Mouse (Mus musculus) lung, adult 18-20 months (tissue): ENCODE data around the gene Tgm3.

Experiments used
- DNase-seq, 2 experiments: peaks; one replicate each; pipeline ENCODE4 v3.0.0; 2022; ENCODE audit warnings: mixed read lengths in 2 of 2

Gene Tgm3

DNA sequence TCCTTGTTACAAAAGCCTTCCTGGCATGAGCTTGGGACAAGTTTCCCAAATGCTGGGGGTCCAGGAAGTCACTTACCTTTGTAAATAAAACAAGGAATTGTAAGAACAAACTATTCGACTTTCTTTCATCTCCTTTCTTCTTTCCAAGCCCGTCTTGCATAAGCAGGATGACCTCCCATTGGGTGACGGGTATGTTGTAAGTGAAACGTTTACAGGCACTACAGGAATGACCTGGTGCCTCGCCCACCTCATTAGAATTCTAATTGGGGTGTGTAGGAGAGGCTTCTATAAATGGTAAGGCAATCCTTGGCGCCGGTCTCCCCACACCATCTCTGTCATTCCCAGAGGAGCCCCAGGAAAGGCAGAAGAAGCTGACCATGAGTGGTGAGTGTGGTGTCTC lies at the start of gene Tgm3:
TSS of gene Tgm3 (plus strand) at position 324 of the 400 bp plus-strand sequence.
- no peak for DNase-seq

DNA sequence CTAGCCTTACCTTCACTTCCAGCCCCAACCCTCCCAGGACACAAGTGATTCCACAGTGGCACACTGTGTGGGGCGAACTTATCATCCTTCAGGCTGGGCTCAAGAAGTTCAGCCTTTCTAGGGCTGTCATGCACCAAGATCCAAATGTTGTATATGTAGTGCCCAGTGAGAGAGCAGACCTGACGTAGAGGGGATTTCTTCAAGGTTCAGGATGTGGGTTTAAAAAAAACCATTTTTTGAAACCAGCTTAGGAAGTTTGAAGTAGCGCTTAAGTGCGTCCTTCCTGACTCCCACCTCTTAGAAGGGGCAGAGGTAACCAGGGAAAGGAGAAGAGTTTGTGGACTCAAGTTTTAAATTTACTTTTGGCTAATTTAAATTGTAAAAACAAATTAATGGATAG lies 31.5 kb upstream of the Tgm3 start:
- DNase-seq, result no peak

DNA sequence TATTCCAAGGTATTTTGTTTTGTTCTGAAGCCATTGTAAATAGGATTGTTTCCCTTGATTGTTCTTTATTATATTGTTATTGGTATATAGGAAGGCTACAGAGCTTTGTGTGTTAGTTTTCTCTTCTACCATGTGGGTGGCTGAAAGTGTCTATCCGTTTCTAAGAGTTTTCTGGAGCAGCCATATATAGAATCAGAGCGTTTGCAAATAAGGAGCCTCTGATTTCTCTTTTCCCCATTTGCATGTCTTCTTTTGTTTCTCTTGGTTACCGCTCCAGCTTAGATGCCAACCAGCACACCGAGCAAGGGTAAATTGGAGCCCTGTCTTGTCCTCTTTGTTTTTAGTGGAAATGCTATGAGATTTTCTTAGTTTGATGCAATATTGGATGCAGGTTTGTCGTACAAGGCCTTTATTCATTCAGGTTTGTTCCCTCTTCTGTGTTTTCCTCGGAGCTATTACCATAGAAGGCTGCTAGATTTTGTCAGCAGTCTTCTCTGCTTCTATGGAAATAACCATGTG lies 24.6 kb upstream of the Tgm3 start:
- no peak for DNase-seq

DNA sequence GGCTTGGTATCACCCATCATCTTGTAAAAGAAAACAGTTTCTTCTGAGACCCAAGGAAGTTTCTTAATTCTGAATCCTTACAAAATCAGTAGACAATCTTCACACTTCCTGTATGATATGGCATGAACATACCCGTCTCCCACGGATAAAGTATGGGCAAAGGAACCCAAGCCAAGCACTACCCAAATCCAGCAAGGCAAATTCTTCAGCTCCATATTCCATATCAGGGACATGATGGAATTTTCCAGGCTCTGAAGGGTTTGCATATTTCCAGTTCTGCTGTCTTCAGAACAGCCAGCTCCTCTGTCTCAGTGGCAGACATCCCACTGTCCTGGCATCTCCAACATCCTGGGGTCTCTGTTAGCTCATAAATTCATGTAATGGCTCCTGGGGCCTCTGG lies 22.5 kb upstream of the Tgm3 start:
- no peak for DNase-seq

DNA sequence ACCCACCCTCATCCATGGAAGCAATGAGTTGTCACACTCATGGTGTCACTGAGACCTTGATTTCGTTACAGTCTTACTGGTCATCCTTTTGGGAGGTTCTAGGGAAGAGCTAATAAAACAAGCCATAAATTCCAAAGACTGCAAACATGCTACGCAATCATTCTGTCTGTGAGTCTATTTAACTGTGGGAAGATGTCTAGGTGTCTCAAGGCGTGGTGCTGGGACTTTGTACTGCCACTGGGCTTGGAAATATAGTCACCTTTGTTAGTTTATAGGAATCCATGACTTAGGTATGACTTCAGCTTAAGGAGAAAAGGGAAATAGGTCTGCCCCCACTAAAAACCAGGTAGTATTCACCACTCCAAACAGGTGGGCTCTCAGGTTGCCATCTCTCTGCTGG lies 17.7 kb upstream of the Tgm3 start:
- DNase-seq, result no peak

DNA sequence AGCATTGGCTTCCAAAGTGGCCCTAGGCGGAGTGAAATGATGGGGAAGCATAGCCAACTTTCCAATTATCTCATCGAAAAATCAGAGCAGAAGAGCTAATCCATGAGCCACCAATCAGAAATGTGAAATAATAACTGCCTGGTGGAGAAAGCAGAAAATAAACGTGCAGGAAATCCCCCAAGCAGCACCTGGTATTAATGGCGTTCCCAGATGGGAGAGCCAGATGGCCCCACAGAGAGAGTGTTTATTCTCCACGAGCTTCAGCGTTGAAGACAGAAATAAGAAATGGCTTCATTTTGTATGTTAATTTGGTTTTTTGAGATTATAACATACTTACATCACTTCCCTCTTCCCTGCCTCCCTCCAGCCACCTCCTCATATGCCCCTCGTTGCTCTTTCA lies 13.7 kb upstream of the Tgm3 start:
- no peak for DNase-seq

DNA sequence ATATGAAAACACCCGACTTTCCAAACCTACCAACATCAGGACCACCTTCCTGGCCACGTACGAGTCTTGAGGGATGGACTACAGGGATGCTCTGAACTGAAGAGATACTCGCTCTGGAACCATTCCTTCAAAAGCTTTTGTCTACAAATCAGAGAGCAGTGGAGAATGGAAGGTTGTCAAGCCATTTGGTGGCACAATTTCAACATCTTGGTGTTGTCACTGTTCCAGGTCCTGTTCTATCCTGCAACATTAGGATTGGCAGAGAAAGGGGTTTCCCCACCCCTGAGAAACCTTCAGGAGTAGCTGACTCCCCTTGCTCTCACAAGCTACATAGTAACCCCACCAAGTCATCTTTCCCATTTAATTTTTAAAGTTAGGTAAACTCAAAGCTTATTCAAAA lies 12.9 kb upstream of the Tgm3 start:
- DNase-seq, result no peak

DNA sequence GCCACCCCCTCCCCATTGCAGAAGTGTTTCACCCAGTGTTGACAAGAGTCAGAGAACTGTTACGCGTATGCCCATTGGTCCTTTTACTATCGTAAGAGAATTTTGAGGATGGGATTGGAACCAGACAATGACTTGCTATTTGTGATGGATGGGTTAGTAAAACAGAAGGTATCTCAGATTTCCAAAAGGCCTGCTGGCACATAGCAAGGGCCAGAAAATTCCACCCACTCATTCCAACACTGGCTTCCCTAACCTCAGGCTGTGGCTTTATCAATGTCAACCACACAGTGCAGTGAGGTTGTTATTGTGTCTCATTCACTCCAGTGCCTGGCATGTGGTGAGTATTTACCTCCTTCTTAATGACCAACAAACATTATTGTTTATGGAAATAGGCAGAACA lies 11.5 kb upstream of the Tgm3 start:
- DNase-seq, result no peak

DNA sequence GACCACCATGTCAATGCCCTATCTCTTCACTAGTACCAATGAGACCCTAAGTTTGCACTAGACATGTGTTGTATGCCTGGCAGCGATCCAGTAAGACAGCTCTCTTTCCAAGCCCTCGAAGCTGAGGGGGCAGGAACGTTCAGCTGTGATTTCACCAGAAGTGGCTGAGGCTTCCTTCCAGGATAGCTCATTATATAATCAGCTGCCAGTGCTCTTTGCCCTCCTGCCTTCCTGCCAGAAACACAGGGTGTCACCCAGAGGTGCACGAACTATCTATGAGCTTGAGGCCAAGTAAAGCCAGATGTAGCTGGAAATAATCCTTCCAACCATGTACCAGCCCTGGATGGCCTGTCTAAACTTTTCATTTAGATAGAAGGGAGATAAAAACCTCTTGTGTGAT lies 8.1 kb upstream of the Tgm3 start:
- no peak for DNase-seq

DNA sequence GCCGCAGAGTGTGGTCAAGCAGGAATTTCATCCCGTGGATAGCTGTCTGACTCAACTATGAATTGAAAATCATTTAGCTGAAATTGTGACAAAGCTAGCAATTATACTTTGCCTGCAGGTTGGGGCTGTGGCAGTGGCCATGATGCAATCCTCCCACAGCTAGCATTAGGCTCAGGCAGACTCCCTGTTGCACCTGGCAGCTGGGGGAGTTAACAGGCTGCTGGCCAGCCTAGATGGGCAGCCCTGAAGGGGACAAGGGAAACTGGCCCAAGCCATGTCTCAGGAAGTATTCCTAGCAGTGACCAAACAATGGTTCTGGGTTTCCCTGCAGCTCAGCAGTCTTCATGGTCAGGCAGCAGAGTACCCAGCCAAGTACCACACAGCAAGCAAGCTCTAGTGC lies 2.8 kb upstream of the Tgm3 start:
- DNase-seq, result no peak

DNA sequence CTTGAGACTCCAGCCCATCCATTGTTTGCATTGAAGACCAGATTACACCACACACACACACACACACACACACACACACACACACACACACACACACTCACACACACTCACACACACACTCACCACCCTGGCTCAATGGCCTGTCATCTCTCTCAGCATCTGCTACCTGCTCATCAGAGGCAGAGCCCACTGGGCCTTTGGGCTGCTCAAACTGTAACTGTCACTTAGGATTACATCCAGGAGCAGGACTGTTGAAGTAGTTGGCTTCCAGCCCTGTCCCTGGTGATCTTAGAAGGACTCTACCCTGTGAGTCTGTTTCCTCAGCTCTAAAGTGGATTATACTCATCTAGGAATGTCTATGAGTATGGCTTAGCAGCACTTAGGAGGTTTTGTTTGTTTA lies 1.5 kb downstream of the Tgm3 start:
- DNase-seq, result no peak

DNA sequence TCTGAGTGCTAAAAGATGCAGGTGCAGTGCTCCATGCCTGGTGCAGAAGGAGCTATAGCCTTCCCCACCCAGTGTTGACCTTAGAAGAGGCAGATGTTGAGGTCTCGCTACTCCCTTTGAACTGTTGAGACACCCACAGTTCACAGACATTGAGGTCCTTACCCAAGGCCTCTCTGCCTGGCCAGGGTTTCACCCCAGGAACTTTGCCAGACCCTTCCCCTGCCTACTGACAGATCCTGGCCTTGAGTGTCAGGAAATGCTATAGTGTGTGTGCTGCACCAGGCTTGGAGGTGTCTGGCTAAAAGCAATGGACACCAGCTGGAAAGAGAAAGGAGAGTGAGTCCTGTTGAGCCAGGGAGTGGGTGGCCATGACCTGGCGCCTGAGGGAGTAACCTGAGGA lies 3.0 kb downstream of the Tgm3 start:
- DNase-seq, result no peak

DNA sequence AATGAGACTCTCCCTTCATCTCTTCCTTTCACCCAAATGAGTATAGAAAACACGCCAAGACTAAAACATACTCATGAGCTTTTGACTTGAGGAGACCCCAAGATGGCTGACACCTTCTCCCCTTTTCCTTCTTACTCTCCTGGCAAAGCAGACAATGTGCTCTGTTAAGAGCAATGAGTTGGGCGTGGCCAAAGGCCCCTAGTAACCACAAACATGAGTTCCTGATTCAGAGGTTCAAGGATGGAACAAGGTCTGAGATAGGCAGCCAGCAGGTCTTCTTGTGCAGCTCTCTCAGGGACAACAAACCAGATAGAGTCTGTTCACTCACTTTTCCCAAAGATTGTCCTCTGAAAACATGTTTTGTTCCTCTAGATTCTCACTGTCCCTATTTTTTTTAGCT lies 5.9 kb downstream of the Tgm3 start:
- no peak for DNase-seq

DNA sequence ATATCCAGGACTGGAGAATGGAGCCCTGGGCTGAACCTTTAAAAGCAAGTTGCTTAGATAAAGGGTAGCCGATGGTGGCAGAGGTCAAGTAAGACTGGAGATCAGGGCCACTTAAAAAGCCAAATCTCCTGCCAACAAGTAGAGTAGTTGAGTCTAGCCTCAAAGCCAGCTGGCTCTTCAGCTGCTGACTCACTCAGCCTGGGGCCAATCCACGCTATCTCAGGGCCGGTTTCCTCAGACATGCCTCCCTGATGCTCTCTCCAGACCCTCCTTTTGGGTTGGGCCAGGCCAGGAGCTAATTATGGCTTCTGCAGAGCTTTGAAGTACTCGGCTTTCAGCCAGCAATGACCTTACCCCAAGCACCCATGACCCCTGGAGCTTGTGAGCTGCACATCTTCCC lies 15.7 kb downstream of the Tgm3 start:
- DNase-seq, result peak; percentile 12 to 13

DNA sequence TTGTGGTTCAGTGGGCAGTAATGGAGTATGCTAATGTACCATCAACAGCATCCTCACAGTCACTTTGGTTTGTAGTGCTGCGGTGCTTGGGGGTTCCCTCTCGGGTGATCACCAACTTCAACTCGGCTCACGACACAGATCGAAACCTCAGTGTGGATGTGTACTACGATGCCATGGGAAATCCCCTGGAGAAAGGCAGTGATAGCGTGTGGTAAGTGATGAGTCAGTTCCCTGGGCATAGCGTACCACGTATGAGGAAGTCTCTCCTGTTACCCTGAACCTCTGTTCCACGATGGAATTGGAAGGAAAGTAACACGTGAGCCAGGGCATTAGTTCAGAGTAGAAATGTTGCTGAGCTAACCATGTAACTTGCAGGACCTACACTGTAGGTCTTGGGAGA lies 17.7 kb downstream of the Tgm3 start:
- DNase-seq, result no peak

DNA sequence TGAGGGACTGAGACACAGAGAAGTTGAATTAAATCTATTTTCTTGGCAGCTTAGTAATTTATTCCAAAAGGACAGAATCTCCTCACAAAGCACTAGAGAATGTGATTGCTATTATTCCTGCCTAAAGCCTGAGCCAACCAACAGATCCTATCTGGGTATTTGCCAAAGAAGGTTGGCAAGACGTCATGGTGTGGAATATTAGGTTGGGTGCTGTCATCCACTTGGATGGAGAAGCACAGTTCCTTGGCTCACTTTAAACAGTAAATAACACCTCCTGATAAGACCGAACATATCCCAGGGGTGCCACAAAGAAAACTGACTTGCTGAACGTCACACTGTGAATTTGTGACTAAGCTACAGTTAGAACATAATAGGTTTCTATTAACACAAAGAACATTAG lies 20.5 kb downstream of the Tgm3 start:
- no peak for DNase-seq

DNA sequence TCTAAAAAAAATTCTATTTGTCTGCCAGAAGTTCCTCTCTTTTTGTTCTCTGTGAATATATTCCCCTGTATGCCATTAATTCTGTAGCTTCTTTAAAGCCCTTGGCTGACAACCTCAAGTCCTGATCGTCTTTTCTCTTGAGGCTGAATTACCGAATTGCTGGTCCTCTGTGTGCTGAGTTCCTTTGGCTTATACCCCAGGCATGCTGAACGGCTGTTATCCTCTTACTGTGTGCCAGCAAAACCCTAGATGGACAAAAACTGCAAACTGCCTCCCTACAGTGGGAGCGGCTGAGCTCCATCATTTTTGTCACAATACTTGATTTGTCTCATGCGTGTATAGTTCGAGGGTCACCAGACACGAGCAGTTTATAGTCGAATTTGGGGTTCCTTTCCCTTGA lies 24.7 kb downstream of the Tgm3 start:
- no peak for DNase-seq

DNA sequence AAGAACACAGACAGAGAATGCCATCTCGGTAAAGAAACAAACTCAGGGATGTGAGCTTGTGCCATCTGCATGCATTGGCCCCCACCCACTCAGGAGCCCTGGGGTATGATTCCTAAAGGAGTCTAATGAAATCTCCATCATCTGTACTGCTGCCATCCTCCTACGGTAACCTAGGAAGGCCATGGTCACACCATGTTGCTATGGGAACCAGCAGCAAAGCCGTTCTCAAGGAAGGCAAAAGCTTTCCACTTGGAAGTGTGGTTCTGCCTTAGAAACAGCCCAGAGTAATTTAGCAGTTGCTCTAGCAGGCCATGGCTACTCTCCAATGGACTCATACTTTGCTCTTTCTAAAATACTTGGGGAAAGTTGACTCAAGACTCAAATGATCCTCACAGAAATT lies 26.8 kb downstream of the Tgm3 start:
- no peak for DNase-seq

DNA sequence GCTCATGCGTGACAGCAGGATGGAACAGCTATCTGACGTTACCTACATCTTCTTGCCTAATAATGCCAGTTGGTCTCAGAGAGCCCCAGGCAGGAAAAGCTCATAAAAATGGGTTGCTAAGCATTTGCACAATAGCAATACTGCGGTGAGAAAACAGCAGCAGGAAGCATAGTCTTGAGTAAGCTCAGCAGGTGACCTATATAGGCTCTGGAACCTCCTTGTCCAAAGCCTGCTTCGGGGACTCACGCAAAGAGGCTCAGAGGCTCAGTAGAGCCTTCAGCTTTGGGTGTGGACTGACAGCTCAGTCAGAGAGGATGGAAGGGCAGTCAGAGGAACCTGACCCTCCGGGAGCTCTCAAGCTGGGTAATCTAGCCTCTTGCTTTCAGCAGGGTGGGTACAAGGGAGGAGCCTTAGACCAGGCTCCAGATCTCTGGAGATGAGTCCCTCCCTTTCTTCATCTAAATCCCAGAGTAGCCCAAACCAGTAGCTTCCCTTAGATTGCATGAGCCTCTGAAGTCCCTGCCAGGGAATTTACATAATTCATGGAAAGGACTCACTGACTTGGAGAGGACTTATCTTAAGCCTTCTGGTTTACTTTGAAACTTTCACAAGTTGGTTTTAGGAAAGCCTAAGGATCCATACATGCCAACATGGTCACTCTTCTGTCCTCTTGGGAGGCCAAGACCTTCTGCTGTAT lies 28.2 kb downstream of the Tgm3 start:
- DNase-seq, result no peak

DNA sequence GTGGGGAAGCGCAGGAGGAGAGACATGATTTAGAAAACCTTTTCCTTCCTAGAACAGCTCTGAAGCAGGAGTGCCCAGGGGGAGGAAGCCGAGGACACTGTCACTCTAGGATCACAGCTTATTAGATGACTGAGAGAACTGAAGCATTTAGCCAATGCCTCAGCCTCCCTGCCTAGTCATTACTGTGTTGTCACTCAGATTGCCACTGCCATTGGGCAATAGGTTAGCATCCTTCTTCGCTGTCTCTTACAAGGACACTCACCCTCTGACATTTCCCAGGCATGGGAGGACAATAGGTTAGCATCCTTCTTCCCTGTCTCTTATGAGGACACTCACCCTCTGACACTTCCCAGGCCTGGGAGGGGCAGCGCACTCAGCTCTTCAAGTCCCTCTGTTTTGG lies 31.7 kb downstream of the Tgm3 start:
- no peak for DNase-seq

DNA sequence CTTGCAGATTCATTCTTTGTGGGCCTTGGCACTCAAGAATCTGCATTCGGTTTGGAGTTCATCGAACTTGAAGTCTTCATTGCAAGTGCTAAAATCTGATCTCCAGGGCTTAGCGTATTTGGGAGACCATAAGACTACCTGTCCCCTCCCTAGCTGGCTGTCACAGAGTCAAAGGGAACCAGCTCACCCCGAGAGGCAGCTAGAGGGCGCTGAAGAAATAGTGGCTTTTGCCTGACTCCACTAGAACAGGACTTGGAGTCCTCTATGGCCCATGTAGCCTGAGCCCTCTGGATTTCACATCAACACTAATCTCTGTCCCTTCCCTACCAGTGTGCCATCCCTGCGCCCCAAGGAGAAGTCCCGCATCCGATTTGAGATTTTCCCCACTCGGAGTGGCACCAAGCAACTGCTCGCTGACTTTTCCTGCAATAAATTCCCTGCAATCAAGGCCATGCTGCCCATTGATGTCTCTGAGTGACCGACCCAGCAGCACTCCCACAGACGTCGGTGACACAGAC lies 35.8 kb downstream of the Tgm3 start:
- no peak for DNase-seq

DNA sequence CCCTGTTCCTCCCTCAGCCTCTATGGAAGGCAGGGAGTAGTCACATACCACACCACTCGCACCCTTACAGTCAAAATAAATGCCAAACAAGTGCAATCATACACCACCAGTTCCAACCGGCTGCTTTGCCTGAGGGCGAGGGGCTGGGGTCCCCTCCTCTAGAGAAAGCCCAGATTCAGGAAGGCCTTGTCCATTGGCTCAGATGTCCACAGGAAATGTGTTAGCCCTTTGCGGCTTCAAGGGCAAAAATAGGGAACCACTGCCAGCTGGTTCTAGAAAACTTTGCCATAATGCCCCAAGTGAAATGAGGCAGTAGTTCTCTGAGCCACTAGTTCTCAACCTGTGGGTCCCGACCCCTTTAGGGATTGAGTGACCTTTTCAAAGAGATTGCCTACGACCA lies 36.6 kb downstream of the Tgm3 start:
- DNase-seq, result no peak

DNA sequence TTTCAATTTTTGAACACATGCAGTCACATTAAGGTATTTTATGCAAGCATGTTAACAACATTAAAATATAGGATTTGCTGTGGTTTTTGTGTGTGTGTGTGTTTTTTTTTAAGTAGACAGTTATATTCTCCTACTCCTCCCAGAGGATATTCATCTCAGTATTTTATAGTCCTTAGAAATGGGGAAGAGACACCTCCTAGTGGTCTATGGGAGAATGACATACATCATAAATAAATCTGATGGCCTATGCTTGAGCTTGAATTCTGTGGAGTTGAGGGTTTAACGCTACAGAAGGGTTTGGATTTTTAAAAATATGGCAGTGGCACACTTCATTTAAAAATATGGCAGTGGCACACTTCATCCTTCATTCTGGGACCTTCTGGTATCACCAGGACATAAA lies 46.0 kb downstream of the Tgm3 start:
- DNase-seq, result no peak

DNA sequence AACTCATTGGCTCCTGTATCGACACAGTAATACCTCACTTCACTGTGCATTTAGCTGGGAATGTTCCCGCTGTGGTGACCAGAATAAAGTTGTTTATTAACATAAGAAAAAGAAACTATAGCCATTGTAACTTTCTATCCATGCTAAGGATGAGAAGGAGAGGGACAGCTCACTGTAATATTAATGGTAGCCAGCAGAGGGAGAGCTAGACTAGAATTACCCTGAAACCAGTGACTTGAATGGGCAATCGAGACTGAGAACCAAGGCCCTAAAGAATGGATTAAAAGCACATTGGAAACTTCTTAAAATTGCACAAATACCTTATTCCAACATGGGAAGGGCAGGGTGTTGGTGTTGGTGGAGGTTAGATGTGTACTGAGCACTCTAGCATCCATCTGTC lies 56.1 kb downstream of the Tgm3 start:
- no peak for DNase-seq

DNA sequence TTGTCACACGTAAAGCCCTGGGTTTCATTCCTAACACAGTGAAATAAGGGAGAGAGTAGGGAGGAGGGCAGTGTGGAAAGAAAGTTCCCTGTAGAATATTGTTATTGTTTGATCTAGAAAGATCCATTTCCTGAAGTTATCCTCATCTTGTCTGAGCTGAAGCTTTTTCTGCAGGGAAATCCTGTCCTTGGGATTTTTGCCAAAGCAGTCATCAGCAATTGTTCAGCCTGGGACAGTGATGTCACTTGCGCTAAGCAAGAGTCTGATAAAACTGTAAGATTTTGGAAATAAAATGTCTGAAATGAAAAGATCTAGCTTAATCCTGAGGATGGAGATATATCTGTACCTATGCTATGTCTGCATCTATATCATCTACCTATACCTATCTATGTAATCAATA lies 58.2 kb downstream of the Tgm3 start:
- DNase-seq, result no peak
